Mouse (Mus musculus): ENCODE results near the gene Insl6.

- TF ChIP-seq HCFC1 (IDR thresholded peaks at IDR 0.05; ENCODE audit: borderline replicate concordance, insufficient read depth, low read length) (no peak), ZC3H11A (IDR thresholded peaks at IDR 0.05; ENCODE audit: borderline replicate concordance, low read depth, low read length) (no peak), CHD2 (IDR thresholded peaks at IDR 0.05; ENCODE audit: low read depth, low read length) (no peak), ZNF384 (IDR thresholded peaks at IDR 0.05; ENCODE audit: low read depth, low read length) (no peak), MAFK (IDR thresholded peaks at IDR 0.05; ENCODE audit: insufficient read depth, low read depth, low read length) (no peak)
Observed at GRCm38 (mm10) chr19:29336624-29337023, 11.5 kb upstream of the Insl6 start.
